Mouse (Mus musculus) olfactory bulb, adult 2 months (tissue): ENCODE measurements at regions not wholly inside any gene's neighbourhood (a gene's known extent, or its start where the extent isn't known, plus 50 kb on each side); places are given as distances from the start of the nearest gene placed in this dataset.

Source experiments
- CTCF ChIP-seq: fragments of 200-500 bp; IDR thresholded peaks from 2 replicates; pipeline ENCODE4 v1.5.1; 2012; ENCODE audit warnings: low read depth, mild to moderate bottlenecking, low read length, moderate library complexity; ENCODE audit not compliant: insufficient read depth
- POLR2A ChIP-seq: fragments of 200-500 bp; IDR thresholded peaks from 2 replicates; pipeline ENCODE4 v1.6.1; 2012; ENCODE audit warnings: mild to moderate bottlenecking, low read depth, low read length, moderate library complexity; ENCODE audit not compliant: insufficient read depth

GRCm38 (mm10) chr14:61703916-61704315, 96.7 kb downstream of the Kcnrg start:
- TF ChIP-seq CTCF, result no peak
- TF ChIP-seq POLR2A, result no peak
